Mouse (Mus musculus) heart, postnatal 0 days (tissue): ENCODE data around the gene Pear1.

Source experiments
- CTCF ChIP-seq: IDR thresholded peaks from 2 replicates; pipeline ENCODE4 v1.5.1; 2016; ENCODE audit warnings: antibody characterized with exemption, control low read depth, low read depth
- EP300 ChIP-seq: IDR thresholded peaks from 2 replicates; pipeline ENCODE4 v1.6.1; 2016; ENCODE audit warnings: antibody characterized with exemption, low read depth

- TF ChIP-seq CTCF (no peak), EP300 (no peak)
Measured at GRCm38 (mm10) chr3:87733984-87734761, 89.9 kb downstream of the Pear1 start.
